Mouse (Mus musculus): ENCODE measurements around the gene Asf1b. TPM values are rescaled to one million over a fixed set of nuclear protein-coding genes. Genes with fewer than 3 reads are reported as not detected.

Gene Asf1b
- polyA plus RNA-seq (2015; fragmentation: Nextera tagmentation; extraction: Ambion mirVana), result 7.1 and 8.0 TPM in 2 replicates

DNA sequence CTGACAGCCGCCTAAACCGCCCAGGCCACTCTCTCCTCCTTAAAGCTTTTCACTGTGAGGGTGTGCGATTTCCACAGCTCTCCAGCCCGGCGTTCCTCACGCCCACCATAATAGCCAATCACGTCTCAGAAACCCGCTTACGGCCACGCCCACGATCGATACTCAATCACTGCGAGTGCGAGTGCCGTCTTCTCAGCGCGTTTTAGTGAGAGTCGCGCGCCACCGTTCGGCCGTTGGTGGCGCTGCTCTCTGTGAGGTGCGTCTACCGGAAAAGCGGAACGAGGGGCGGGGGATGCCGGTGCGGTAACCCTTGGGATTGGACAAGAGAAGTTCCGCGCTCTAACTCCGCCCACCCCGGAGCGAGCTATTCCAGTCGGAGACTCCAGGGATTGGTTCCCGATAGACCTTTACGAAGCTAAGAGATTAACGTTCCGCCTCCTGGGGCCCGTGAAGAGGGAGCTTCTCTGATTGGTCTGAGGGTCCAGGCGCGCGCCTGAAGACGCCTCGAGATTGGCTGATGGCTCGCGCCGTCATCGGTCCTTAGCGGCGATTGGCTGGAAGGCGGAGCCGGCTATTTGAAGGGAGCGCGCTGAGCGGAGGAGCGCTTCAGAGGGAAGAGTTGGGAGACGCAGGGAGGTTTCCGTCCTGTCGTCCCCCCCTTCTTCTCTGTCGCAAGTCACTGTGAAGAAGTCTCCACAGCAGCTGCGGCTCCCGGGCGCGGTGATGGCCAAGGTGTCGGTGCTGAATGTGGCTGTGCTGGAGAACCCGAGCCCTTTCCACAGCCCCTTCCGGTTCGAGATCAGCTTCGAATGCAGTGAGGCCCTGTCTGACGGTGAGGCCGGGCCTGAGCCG is at the start of gene Asf1b, which contains the start of gene Gm10644:
Asf1b (plus strand) TSS at position 402 of the 852 bp plus-strand sequence.
Gm10644 (minus strand) TSS at position 100 of the 852 bp plus-strand sequence.
- Histone ChIP-seq H3K36me3 (ENCODE audit: insufficient read depth, low read length) (no peaks in the 10 kb centered on the region), H3K9me3 (ENCODE audit: low read length) (no peaks in the 10 kb centered on the region), H3K4me2 (replicated peaks; ENCODE audit: low read depth, low read length) (peak within 1 kb of the TSS; percentile 93), H3K27ac (ENCODE audit: low read length) (peak within 1 kb of the TSS; percentile 51), H3K4me3 (ENCODE audit: low read depth, low read length) (peak within 1 kb of the TSS; percentile 56), H3K4me1 (ENCODE audit: insufficient read depth, low read depth, low read length) (no peaks in the 10 kb centered on the region; the same call in 1 of the 2 replicates), H3K9ac (replicated peaks; ENCODE audit: low read depth) (no peak within 1 kb of the TSS; the same call in 1 of the 2 replicates), H3K27me3 (replicated peaks; ENCODE audit: insufficient read depth, low read length) (no peaks in the 10 kb centered on the region)
- under 1% methylated on average over 72 of the region's 75 CpGs for WGBS
- peak; percentile 100 for DNase-seq (ENCODE audit: low spot score)
- peak; percentile 99 for ATAC-seq
- peak; percentile 93 for TF ChIP-seq CTCF (IDR thresholded peaks at IDR 0.05)
- TF ChIP-seq EP300 (IDR thresholded peaks at IDR 0.05), result no peak

- H3K9me3 ChIP-seq (ENCODE audit: low read length), result no peaks in the 10 kb centered on the region
- 57% methylated on average over 6 of the region's 6 CpGs for WGBS
- no peaks in the 10 kb centered on the region for H3K27me3 ChIP-seq (replicated peaks; ENCODE audit: insufficient read depth, low read length)
- no peak overlapping the region for H3K27ac ChIP-seq (ENCODE audit: low read length)
- TF ChIP-seq EP300 (IDR thresholded peaks at IDR 0.05), result no peak
- no peak for TF ChIP-seq CTCF (IDR thresholded peaks at IDR 0.05)
- no peak for DNase-seq (ENCODE audit: low spot score)
- ATAC-seq, result no peak
- no peak overlapping the region for H3K4me2 ChIP-seq (replicated peaks; ENCODE audit: low read depth, low read length)
- H3K4me1 ChIP-seq (ENCODE audit: insufficient read depth, low read depth, low read length), result peaks cover 12% of the 10 kb centered on the region; the same call in 1 of the 2 replicates
- H3K4me3 ChIP-seq (ENCODE audit: low read depth, low read length), result no peak overlapping the region
- no peak overlapping the region for H3K9ac ChIP-seq (replicated peaks; ENCODE audit: low read depth)
- H3K36me3 ChIP-seq (ENCODE audit: insufficient read depth, low read length), result no peaks in the 10 kb centered on the region
Observed at GRCm38 (mm10) chr8:83908583-83908982, 46.7 kb upstream of the Asf1b start.

DNA sequence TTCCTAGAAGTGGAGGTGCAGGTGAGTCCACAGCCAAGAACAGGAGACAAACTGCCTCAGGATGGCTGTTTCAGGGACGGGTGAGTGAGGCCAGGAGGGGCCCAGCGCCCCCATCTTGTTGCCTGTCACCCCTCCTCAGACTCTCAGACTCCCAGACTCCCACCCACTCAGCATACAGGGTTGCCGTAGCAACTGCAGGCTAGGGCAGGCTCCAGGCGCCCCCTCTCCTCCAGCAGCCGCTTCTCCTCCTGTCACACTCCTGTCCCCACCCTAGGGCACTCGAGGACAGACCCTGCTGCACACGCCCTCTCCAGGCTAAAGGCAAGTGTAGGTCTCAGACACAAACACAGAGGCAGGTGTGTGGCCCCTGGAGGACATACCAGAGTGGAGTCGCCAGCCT is 46.0 kb upstream of the Asf1b start:
- no peak for TF ChIP-seq EP300 (IDR thresholded peaks at IDR 0.05)
- 0 out of 2 replicates have a peak, but pooled peaks have one; percentile 12 for TF ChIP-seq CTCF (IDR thresholded peaks at IDR 0.05)
- 35% methylated on average over 7 of the region's 8 CpGs for WGBS
- ATAC-seq (no peak), DNase-seq (ENCODE audit: low spot score) (no peak)
- Histone ChIP-seq H3K36me3 (ENCODE audit: insufficient read depth, low read length) (no peaks in the 10 kb centered on the region), H3K9ac (replicated peaks; ENCODE audit: low read depth) (no peak overlapping the region), H3K27ac (ENCODE audit: low read length) (no peak overlapping the region), H3K9me3 (ENCODE audit: low read length) (no peaks in the 10 kb centered on the region), H3K4me1 (ENCODE audit: insufficient read depth, low read depth, low read length) (peaks cover 12% of the 10 kb centered on the region; the same call in 1 of the 2 replicates), H3K4me2 (replicated peaks; ENCODE audit: low read depth, low read length) (no peak overlapping the region), H3K27me3 (replicated peaks; ENCODE audit: insufficient read depth, low read length) (no peaks in the 10 kb centered on the region), H3K4me3 (ENCODE audit: low read depth, low read length) (no peak overlapping the region)

GRCm38 (mm10) chr8:83911809-83912731 is 43.2 kb upstream of the Asf1b start:
- Histone ChIP-seq H3K4me1 (ENCODE audit: insufficient read depth, low read depth, low read length) (peaks cover 12% of the 10 kb centered on the region; the same call in 1 of the 2 replicates), H3K27ac (ENCODE audit: low read length) (no peak overlapping the region), H3K36me3 (ENCODE audit: insufficient read depth, low read length) (no peaks in the 10 kb centered on the region), H3K4me2 (replicated peaks; ENCODE audit: low read depth, low read length) (no peak overlapping the region), H3K9me3 (ENCODE audit: low read length) (no peaks in the 10 kb centered on the region), H3K4me3 (ENCODE audit: low read depth, low read length) (no peak overlapping the region), H3K9ac (replicated peaks; ENCODE audit: low read depth) (no peak overlapping the region), H3K27me3 (replicated peaks; ENCODE audit: insufficient read depth, low read length) (no peaks in the 10 kb centered on the region)
- WGBS, result 54% methylated on average over 5 of the region's 5 CpGs
- peak; percentile 71 for ATAC-seq
- TF ChIP-seq EP300 (IDR thresholded peaks at IDR 0.05) (no peak), CTCF (IDR thresholded peaks at IDR 0.05) (no peak)
- peak; percentile 77 for DNase-seq (ENCODE audit: low spot score)

- no peak for ATAC-seq
- H3K27me3 ChIP-seq (replicated peaks; ENCODE audit: insufficient read depth, low read length), result no peaks in the 10 kb centered on the region
- H3K27ac ChIP-seq (ENCODE audit: low read length), result no peak overlapping the region
- 85% methylated on average over 3 of the region's 3 CpGs for WGBS
- H3K4me2 ChIP-seq (replicated peaks; ENCODE audit: low read depth, low read length), result no peak overlapping the region
- no peak for DNase-seq (ENCODE audit: low spot score)
- H3K4me3 ChIP-seq (ENCODE audit: low read depth, low read length), result no peak overlapping the region
- H3K4me1 ChIP-seq (ENCODE audit: insufficient read depth, low read depth, low read length), result peaks cover 12% of the 10 kb centered on the region; the same call in 1 of the 2 replicates
- H3K9ac ChIP-seq (replicated peaks; ENCODE audit: low read depth), result no peak overlapping the region
- TF ChIP-seq CTCF (IDR thresholded peaks at IDR 0.05) (no peak), EP300 (IDR thresholded peaks at IDR 0.05) (no peak)
- no peaks in the 10 kb centered on the region for H3K9me3 ChIP-seq (ENCODE audit: low read length)
- H3K36me3 ChIP-seq (ENCODE audit: insufficient read depth, low read length), result no peaks in the 10 kb centered on the region
Observed at GRCm38 (mm10) chr8:83914232-83914631, 41.1 kb upstream of the Asf1b start.
